Mouse (Mus musculus) megakaryocyte, embryonic 14.5 days (primary cell): ENCODE data around the gene Pitpnc1.

Experiments
- FLI1 ChIP-seq: IDR thresholded peaks from 2 replicates; pipeline ENCODE4 v1.6.1; 2012; ENCODE audit warnings: low read length, inconsistent platforms, mixed read lengths
- GATA1 ChIP-seq: IDR thresholded peaks from 3 replicates; pipeline ENCODE4 v1.6.1; 2012; ENCODE audit warnings: mixed read lengths, low read length, inconsistent platforms, borderline replicate concordance

DNA sequence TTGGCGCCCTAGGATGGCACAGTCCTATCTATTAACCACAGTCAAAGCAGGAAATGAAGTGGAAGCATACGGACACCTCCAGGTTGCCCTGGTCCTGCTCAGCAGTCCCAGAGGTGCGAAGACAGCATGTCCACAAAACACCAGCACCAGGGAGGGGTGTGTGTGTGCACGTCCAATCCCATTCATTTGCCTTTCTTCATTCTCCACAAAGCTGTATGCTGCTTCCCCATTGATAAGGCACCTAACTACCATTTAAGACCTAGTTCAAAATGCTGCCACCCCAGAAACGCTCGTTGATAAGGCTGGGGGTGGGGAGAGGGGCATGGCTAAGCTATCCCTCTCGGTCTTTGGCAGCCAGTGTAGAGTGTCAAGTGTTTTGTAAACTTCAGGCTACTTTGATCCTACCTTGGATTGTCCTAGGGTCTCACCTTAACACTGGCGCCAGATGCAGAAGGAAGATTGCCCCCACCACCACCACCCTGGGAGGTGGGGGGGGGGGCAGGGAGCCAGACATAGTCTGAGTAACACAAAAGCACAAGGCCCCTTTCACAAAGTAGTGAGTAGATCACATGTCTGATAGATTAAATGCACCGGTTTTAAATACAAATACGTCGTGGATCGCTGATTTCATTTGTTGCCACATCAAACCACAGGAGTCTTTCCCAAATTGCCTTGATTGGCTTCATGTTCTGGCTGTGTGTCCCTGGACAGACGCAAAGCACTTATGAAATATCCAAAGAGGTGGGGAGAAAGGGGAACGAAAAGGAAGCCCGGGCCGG, 2.1 kb downstream of the Pitpnc1 start:
- TF ChIP-seq FLI1 (no peak), GATA1 (peak; percentile 14; the same call in 1 of the 3 replicates)
